Mouse (Mus musculus): ENCODE measurements at regions not wholly inside any gene's neighbourhood (a gene's known extent, or its start where the extent isn't known, plus 50 kb on each side); places are given as distances from the start of the nearest gene placed in this dataset.

DNA sequence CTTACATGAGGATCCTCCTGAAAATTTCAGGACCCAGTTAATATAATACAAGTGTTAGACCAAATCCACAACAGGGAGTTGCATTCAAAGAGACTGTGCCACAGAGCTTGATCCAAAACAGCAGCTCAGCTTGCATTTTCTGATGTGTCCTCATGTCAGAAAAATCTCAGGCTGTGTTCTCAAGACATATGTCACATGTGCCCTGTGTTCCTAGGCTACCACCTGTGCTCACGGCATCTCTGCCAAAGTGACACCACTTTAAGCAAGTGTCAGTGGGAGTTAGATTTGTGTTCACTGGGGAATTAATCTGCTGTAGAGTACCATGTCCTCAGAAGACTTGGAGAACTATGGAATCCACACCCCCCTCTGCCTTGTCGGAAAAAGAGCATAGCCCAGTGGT is 165.3 kb downstream of the Abcc12 start:
- WGBS (ENCODE audit: insufficient replicate concordance): 78% methylated on average over 2 of the region's 2 CpGs
- no peaks in the 10 kb centered on the region for H3K27me3 ChIP-seq (ENCODE audit: insufficient read depth, low read length)
- no peak overlapping the region for H3K4me3 ChIP-seq (ENCODE audit: low read depth, low read length)
- no peaks in the 10 kb centered on the region for H3K9me3 ChIP-seq (ENCODE audit: low read length)
- ATAC-seq (no peak), DNase-seq (no peak)
- no peaks in the 10 kb centered on the region for H3K36me3 ChIP-seq (replicated peaks; ENCODE audit: insufficient read depth, low read length)
- no peaks in the 10 kb centered on the region for H3K4me1 ChIP-seq (ENCODE audit: insufficient read depth)
- no peak overlapping the region for H3K4me2 ChIP-seq (ENCODE audit: low read depth, low read length)
- no peak overlapping the region for H3K9ac ChIP-seq (replicated peaks)
- no peak overlapping the region for H3K27ac ChIP-seq (ENCODE audit: low read depth)
- TF ChIP-seq CTCF (IDR thresholded peaks at IDR 0.05; ENCODE audit: low read depth) (no peak), EP300 (IDR thresholded peaks at IDR 0.05; ENCODE audit: low read depth) (no peak)

DNA sequence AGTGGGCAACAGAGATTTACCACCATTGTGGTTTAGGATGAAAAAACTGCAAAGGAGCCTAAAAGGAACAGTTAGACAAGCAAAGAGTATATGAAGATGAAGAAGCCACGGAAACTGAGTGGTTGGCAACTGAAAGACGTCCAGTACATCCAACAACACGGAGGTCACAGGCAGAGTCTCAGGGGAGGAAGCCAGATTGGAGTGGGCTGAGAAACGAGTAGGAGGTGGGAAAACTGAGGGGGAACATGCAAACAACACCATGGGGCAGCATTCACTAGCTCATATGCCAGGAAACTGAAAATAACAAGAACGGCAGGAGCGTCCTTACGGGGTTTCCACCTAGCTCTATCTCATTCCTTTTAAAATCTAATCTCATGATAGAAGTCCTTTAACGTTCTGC is 169.3 kb downstream of the Abcc12 start:
- ATAC-seq: no peak
- no peak overlapping the region for H3K9ac ChIP-seq (replicated peaks)
- WGBS (ENCODE audit: insufficient replicate concordance): 69% methylated on average over 8 of the region's 8 CpGs
- H3K4me1 ChIP-seq (ENCODE audit: insufficient read depth): no peaks in the 10 kb centered on the region
- no peak for DNase-seq
- no peaks in the 10 kb centered on the region for H3K36me3 ChIP-seq (replicated peaks; ENCODE audit: insufficient read depth, low read length)
- H3K9me3 ChIP-seq (ENCODE audit: low read length): no peaks in the 10 kb centered on the region
- H3K27me3 ChIP-seq (ENCODE audit: insufficient read depth, low read length): no peaks in the 10 kb centered on the region
- H3K4me3 ChIP-seq (ENCODE audit: low read depth, low read length): no peak overlapping the region
- no peak for TF ChIP-seq EP300 (IDR thresholded peaks at IDR 0.05; ENCODE audit: low read depth)
- TF ChIP-seq CTCF (IDR thresholded peaks at IDR 0.05; ENCODE audit: low read depth): no peak
- no peak overlapping the region for H3K27ac ChIP-seq (ENCODE audit: low read depth)
- H3K4me2 ChIP-seq (ENCODE audit: low read depth, low read length): no peak overlapping the region

DNA sequence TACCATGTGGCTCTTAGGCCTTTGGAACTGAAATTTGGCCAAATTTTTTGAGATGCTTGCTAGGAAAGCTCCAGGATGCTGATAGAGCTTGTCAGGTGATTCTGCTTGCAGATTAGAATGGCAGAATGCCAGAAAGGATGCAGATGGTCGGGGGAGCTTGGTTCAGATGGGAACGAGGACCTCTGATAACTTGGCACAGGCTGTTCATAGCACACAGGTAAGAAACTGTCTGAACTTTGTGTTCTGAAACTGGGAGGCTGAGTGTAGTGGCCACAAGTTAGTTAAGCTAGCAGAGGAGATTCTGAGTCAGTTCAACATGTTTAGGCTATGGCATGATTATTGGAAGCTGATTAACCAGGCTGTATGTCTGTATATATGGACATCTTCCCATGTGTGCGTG is 174.3 kb downstream of the Abcc12 start:
- no peak overlapping the region for H3K27ac ChIP-seq (ENCODE audit: low read depth)
- no peaks in the 10 kb centered on the region for H3K27me3 ChIP-seq (ENCODE audit: insufficient read depth, low read length)
- H3K36me3 ChIP-seq (replicated peaks; ENCODE audit: insufficient read depth, low read length): no peaks in the 10 kb centered on the region
- ATAC-seq (no peak), DNase-seq (no peak)
- no peak overlapping the region for H3K9ac ChIP-seq (replicated peaks)
- H3K4me1 ChIP-seq (ENCODE audit: insufficient read depth): no peaks in the 10 kb centered on the region
- H3K4me2 ChIP-seq (ENCODE audit: low read depth, low read length): no peak overlapping the region
- H3K4me3 ChIP-seq (ENCODE audit: low read depth, low read length): no peak overlapping the region
- TF ChIP-seq EP300 (IDR thresholded peaks at IDR 0.05; ENCODE audit: low read depth): no peak
- TF ChIP-seq CTCF (IDR thresholded peaks at IDR 0.05; ENCODE audit: low read depth): no peak
- WGBS (ENCODE audit: insufficient replicate concordance): 66% methylated on average over 3 of the region's 3 CpGs
- no peaks in the 10 kb centered on the region for H3K9me3 ChIP-seq (ENCODE audit: low read length)

DNA sequence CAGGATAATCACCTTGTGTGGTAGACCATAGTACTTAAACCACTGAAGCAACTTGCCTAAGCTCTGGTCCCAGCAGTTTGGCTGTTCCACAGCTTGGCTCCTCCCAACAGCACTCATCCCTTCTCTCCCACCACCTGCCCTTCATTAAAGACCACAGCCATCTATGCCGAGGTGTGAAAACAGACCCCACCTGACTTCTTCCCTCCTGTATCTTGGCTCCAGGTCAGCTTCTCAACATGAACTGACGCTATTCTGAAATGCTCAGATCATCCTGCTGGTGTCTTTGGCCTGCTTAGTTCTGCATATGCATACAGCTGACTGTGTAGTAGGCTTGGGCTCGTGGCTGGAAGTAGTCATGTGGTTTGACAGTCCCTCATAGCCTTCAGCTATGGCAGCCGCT is 177.1 kb downstream of the Abcc12 start:
- no peak overlapping the region for H3K27ac ChIP-seq (ENCODE audit: low read depth)
- 58% methylated on average over 4 of the region's 4 CpGs for WGBS (ENCODE audit: insufficient replicate concordance)
- H3K4me2 ChIP-seq (ENCODE audit: low read depth, low read length): no peak overlapping the region
- H3K4me3 ChIP-seq (ENCODE audit: low read depth, low read length): no peak overlapping the region
- no peaks in the 10 kb centered on the region for H3K36me3 ChIP-seq (replicated peaks; ENCODE audit: insufficient read depth, low read length)
- no peak for DNase-seq
- no peak overlapping the region for H3K9ac ChIP-seq (replicated peaks)
- H3K4me1 ChIP-seq (ENCODE audit: insufficient read depth): no peaks in the 10 kb centered on the region
- H3K9me3 ChIP-seq (ENCODE audit: low read length): no peaks in the 10 kb centered on the region
- H3K27me3 ChIP-seq (ENCODE audit: insufficient read depth, low read length): no peaks in the 10 kb centered on the region
- TF ChIP-seq EP300 (IDR thresholded peaks at IDR 0.05; ENCODE audit: low read depth) (no peak), CTCF (IDR thresholded peaks at IDR 0.05; ENCODE audit: low read depth) (no peak)
- no peak for ATAC-seq

DNA sequence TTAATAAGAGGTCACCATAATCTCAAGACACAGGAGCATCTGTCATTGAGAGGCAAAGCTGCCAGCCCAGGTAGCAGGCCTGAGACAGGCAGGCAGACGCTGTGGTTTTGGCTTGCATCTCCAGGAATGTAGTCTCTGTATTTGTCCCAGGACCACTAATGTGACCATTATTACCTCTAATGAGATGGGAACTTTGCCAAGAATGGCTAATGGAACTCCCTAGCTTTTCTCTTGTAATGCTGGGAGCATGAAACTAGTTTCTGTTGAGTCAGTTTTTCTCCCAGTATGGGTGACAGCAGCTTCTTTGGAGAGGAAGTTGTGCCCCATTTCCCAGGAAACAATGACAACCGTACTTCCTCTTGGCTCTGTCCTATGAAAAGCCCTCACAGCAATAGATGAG is 178.5 kb downstream of the Abcc12 start:
- no peak overlapping the region for H3K4me2 ChIP-seq (ENCODE audit: low read depth, low read length)
- 65% methylated on average over 2 of the region's 2 CpGs for WGBS (ENCODE audit: insufficient replicate concordance)

DNA sequence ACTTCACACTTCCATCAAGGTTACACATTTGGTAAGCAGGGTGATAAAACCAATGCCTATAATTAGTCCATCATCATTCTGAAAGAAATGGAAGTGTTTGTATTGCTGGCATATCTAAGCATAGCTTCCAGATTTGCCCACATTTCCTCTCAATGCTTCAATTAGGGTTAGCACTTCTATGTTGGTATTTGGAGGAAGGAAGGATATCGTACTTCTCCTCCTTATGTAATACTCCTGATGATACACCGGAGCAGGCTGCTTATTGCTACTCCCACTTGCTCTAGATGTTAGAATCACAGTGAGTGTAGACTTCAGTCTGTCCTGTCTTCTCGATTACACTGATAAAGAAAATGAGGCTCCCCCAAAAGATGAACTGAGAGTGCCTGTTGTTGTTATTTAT is 185.4 kb downstream of the Abcc12 start:
- WGBS (ENCODE audit: insufficient replicate concordance): 66% methylated on average over 3 of the region's 3 CpGs
- no peak for DNase-seq
- Histone ChIP-seq H3K4me3 (ENCODE audit: low read depth, low read length) (no peak overlapping the region), H3K9me3 (ENCODE audit: low read length) (no peaks in the 10 kb centered on the region), H3K27ac (ENCODE audit: low read depth) (no peak overlapping the region), H3K9ac (replicated peaks) (no peak overlapping the region), H3K27me3 (ENCODE audit: insufficient read depth, low read length) (no peaks in the 10 kb centered on the region), H3K36me3 (replicated peaks; ENCODE audit: insufficient read depth, low read length) (no peaks in the 10 kb centered on the region), H3K4me2 (ENCODE audit: low read depth, low read length) (no peak overlapping the region), H3K4me1 (ENCODE audit: insufficient read depth) (no peaks in the 10 kb centered on the region)
- no peak for ATAC-seq
- TF ChIP-seq CTCF (IDR thresholded peaks at IDR 0.05; ENCODE audit: low read depth) (no peak), EP300 (IDR thresholded peaks at IDR 0.05; ENCODE audit: low read depth) (no peak)

More for the DNA sequence above, 178.5 kb downstream of the Abcc12 start:
- Histone ChIP-seq H3K27ac (ENCODE audit: low read depth) (no peak overlapping the region), H3K27me3 (ENCODE audit: insufficient read depth, low read length) (no peaks in the 10 kb centered on the region), H3K36me3 (replicated peaks; ENCODE audit: insufficient read depth, low read length) (no peaks in the 10 kb centered on the region), H3K4me1 (ENCODE audit: insufficient read depth) (no peaks in the 10 kb centered on the region), H3K9ac (replicated peaks) (no peak overlapping the region), H3K9me3 (ENCODE audit: low read length) (no peaks in the 10 kb centered on the region), H3K4me3 (ENCODE audit: low read depth, low read length) (no peak overlapping the region)
- ATAC-seq: no peak
- no peak for DNase-seq
- TF ChIP-seq EP300 (IDR thresholded peaks at IDR 0.05; ENCODE audit: low read depth) (no peak), CTCF (IDR thresholded peaks at IDR 0.05; ENCODE audit: low read depth) (no peak)

DNA sequence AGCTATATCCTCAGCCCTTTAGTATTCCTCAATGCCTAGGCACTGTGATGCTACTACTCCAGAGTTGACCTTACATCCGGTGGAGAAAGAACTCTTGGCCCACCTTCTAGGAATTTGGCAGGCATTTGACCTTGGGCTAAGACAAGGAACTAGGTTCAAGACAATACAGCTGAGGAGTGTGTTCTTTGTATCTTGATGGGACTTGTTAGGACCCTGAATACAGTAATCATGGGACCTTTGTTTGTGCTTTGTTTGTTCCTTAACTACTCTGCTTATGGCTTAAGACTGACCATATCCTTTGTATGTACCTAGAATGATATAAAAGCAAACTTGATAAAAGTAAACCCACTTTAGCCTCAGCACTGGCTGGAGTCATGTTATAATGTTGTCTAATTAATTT is 186.7 kb downstream of the Abcc12 start:
- Histone ChIP-seq H3K27ac (ENCODE audit: low read depth) (no peak overlapping the region), H3K9me3 (ENCODE audit: low read length) (no peaks in the 10 kb centered on the region), H3K27me3 (ENCODE audit: insufficient read depth, low read length) (no peaks in the 10 kb centered on the region), H3K9ac (replicated peaks) (no peak overlapping the region), H3K36me3 (replicated peaks; ENCODE audit: insufficient read depth, low read length) (no peaks in the 10 kb centered on the region), H3K4me3 (ENCODE audit: low read depth, low read length) (no peak overlapping the region), H3K4me1 (ENCODE audit: insufficient read depth) (no peaks in the 10 kb centered on the region), H3K4me2 (ENCODE audit: low read depth, low read length) (no peak overlapping the region)
- ATAC-seq: no peak
- WGBS (ENCODE audit: insufficient replicate concordance): 93% methylated on average over 1 of the region's 1 CpGs
- TF ChIP-seq CTCF (IDR thresholded peaks at IDR 0.05; ENCODE audit: low read depth) (no peak), EP300 (IDR thresholded peaks at IDR 0.05; ENCODE audit: low read depth) (no peak)
- DNase-seq: no peak
